Mouse (Mus musculus) 416B (cell line): ENCODE data around the gene Crtap.
"Not testable (repeated sequence)": the region's sequence is repeated elsewhere in the genome, so short reads cannot be mapped to it uniquely, and the experiment has no call there.

Experiments used
- DNase-seq: peaks from one replicate; pipeline ENCODE4 v3.0.0; 2011; ENCODE audit warnings: low read depth

Crtap gene

GRCm38 (mm10) chr9:114395258-114395657 lies 4.8 kb upstream of the Crtap start:
- peak; percentile 43 for DNase-seq

DNA sequence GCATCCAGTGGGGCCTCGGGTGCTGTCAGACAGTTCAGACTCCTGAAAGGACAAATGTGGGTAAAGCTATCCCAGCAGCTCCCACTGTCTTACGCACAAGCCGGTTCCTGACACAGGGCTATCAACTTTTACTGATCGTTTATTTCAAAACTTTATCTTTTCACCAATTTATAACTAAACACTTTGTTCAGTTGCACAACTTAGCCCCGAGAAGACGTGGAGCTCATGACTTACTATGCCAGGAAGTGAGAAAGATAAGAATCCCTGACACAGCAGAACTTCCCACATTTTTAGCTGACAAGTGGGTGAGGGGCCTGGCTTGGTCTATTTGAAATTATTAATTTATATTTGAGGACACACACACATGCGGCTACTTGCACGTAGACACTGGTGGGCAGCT lies 4.2 kb upstream of the Crtap start:
- peak; percentile 61 for DNase-seq

DNA sequence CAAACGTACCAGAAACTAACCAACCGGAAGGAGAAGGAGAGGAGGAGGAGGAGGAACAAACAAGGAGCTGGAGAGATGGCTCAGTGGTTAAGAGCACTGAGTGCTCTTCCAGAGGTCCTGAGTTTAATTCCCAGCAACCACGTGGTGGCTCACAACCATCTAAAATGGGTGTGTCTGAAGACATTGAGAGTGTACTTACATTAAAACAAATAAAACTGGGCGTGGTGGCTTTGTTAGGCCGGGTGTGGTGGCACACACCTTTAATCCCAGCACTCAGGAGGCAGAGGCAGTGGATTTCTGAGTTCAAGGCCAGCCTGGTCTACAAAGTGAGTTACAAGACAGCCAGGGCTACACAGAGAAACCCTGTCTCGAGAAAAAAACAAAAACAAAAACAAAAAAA lies 3.7 kb upstream of the Crtap start:
- DNase-seq, result not testable (repeated sequence)

DNA sequence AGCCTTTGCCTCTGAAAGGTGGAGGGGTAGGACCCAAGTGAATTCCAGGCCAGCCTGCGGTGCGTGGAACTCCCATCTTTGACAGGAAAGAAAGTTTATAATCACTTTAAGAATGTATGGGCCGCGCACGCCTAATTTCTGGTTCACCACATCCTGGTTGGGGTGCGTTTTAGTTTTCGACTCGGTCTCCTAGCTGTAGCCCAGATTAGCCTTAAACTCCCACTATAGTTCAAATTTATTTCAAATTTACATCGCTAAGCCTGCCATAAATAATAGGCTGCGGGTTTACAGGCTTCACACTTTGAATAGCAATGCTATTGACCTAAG lies 237 bp upstream of the Crtap start:
- DNase-seq, result no peak

- DNase-seq, result peak; percentile 60
Observed at GRCm38 (mm10) chr9:114389371-114389904, 1.0 kb downstream of the Crtap start.

DNA sequence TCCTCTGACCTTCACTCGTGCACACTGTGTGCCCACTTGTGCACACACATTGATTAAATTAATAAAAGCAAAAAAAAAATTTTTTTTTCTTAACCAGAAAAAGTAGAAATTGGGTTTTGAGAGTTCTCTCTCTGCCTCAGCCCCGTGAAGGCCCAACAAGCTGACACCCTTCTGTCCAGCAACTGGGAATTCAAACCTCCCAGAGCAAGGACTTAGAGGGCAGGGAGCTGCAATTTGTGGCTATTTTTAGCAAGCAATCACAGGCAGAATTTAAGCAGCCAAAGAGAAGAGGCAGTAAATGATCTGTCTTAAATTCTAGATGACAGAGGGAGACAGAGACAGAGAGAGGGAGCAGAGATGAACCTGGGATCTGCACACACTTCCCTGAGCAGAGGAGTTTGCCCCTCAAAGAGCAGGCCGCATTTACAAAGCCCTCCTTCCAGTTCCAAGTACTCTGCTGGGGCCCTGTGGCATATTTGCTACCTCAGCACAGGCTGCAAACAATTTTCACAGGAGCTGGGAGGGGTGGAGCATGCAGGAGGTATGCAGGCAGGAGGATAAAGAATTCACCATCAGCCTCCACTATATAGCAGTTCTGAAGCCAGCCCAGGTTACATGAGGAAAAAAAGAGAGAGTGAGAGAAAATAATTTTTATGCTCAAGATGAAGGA lies 1.6 kb downstream of the Crtap start:
- DNase-seq, result no peak

GRCm38 (mm10) chr9:114388288-114388687 lies 2.2 kb downstream of the Crtap start:
- DNase-seq, result no peak

DNA sequence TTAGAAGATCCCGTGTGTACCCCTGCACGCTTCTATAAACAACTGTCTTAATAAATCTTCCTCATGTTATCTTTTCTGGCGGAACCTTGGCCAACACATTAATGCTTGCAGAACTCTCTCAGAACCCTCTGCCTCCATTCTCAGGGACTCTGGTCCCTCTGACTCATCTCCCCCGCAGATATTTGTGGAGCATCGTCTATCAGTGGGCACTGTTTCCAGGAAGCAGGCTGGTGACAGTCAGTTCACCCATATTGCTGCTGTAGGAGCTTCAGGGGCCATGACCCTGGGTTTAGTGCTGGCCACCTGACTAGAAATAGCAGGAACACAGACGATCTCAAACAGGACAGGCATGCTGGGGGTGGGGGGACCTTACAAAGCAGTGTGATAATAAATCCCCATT lies 3.4 kb downstream of the Crtap start:
- no peak for DNase-seq

- DNase-seq, result no peak
Observed at GRCm38 (mm10) chr9:114385160-114385559, 5.3 kb downstream of the Crtap start.

DNA sequence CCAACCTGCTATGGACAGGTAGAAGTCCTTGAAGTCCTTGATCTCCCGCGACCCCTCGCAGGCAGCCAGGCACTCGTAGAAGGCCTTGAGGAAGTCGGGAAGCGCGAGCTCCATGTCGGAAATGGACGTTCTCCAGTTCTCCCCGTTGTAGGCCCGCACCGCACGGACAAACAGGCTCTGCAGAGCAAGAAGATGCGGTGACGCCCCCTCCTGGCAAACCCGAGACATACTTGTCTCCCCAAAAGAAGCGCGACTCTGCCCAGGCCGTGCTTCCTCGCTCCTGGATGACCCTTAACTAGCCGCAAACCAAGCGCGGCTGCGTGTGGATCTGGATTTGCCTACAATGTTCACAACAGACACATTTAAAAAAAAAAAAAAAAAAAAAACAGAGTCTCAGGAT lies 5.8 kb downstream of the Crtap start:
- DNase-seq, result no peak

GRCm38 (mm10) chr9:114382936-114383710 lies 7.4 kb downstream of the Crtap start:
- DNase-seq, result no peak

DNA sequence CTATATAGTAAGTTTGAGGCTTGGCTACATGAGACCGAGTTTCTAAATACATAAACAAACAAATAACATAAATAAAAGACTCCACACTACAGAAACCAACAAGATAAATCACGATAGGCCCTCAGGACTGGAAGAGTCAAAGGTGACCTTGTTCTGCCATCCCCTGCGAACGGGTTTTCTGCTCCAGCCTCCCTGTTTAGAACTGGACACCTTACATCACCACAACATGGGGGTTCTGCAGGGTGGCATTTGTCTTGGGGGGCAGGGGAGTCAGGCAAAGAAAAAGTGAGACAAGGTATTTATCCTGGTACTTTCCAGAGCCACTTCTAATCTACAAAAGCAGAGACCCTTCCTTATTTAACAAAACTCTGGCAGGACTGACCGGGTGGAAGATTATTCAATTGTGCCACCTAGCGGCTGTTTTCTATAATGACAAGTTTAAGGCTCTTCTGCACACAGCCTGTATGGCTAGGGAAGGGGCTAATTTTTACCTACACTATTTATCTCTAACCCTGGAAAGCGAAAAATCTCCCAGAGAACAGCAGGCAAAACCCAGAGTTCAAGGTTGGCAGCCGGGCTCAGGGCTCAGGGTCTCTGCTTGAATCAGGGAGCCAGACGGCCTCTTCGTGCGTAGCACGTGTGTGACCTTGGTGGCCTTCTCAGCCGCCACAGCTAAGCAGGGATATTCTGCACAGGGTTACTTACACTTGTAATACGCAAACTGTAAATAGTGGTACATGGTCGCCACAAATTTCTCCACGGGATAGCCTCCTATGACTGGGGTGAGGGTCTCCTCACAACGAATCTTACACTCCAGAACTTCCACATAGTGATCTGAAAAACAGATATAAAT lies 9.4 kb downstream of the Crtap start:
- peak; percentile 69 for DNase-seq

DNA sequence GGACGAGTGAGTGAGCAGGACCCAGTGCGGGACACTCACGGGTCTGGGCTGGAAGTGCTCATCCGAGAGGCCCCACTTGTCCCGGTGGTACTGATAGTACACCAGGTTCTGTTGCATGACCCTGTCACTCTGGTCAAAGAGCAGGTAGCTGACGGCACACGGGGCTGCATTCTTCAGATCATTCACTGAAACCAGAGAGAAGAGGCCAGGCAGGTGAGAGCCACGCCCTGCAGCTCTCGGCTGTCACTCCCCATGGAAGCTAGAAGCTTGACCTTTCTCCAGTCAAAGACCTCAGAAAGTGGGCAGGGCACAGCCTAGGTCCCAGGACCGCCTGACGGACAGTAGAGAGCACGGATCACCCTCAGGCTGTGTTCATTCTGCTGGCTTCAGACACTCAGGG lies 10.6 kb downstream of the Crtap start:
- DNase-seq, result no peak

GRCm38 (mm10) chr9:114377168-114377567 lies 13.3 kb downstream of the Crtap start:
- DNase-seq, result no peak

DNA sequence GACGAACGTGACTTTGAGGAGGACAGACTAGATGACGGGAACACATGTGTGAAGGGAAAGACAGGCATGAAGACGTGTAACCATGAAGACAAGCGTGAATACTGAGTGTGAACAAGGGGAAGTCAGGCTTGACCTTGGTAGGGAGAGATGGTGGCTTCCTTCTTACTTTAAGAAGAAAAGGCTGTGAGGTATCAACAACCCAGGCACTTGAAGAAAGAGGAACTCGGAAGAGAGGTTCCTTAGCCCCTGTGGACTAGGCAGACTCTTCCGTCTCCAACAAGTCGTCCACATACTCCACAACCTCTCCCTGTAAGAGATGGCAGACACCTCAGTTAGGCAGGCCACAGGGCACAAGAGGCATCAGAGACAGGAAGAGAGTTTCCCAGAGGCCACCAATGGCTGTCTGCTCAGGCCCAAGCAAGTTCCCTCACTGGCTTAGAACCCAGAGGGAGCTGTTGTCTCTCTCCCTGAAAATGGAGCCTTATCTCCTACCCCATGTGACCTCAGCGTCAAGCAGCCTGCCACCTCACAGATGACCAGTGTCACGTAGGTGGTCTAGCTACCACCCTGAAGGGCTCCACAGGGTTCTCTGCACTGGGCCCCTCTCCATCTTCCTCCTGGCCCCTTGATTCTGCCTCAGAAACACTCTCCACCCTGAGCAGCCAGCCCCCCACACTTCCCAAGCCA lies 15.1 kb downstream of the Crtap start:
- no peak for DNase-seq

DNA sequence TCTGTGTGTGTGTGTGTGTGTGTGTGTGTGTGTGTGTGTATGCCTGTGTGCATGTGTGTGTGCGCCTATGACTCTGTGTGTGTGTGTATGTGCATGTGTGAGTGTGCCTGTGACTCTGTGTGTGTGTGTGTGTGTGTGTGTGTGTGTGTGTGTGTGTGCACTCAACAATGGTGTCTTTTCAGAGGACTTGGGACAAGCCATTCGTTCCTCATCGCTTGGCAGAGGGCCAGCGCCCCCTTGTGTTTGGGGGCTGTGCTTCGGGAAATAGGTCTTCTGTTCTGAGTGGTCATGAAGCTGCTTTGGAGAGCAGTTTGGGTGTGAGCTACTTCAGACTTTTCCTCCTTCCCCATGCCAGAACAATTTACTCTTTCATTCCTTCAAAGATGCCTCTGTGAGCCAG lies 18.8 kb downstream of the Crtap start:
- peak; percentile 69 for DNase-seq

DNA sequence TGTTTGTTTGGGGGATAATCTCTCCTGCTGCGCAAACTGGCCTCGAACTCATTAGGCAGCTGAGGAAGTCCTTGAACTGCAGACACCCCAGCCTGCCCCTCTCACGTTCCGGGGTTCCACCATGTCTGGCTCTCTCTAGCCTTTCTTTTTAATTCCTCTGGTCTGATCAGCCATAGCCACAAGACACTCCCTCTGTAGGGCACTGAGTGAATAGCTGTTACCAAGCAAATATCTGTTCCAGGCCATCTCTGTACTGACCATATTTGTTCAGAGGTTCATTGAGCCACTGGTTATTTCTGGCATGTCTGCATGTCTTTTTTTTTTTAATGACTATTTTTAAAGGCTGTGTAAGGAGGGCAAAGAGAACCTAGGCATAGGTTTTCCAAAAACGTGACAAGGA lies 21.1 kb downstream of the Crtap start:
- DNase-seq, result peak; percentile 72

- no peak for DNase-seq
Observed at GRCm38 (mm10) chr9:114368471-114368858, 22.0 kb downstream of the Crtap start.

GRCm38 (mm10) chr9:114367783-114368470 lies 22.5 kb downstream of the Crtap start:
- DNase-seq, result peak; percentile 96

GRCm38 (mm10) chr9:114329855-114330254 lies 60.6 kb downstream of the Crtap start, which contains the start of gene Bcl2a1c:
Bcl2a1c (plus strand) TSS chr9:114330135.
- not testable (repeated sequence) for DNase-seq

DNA sequence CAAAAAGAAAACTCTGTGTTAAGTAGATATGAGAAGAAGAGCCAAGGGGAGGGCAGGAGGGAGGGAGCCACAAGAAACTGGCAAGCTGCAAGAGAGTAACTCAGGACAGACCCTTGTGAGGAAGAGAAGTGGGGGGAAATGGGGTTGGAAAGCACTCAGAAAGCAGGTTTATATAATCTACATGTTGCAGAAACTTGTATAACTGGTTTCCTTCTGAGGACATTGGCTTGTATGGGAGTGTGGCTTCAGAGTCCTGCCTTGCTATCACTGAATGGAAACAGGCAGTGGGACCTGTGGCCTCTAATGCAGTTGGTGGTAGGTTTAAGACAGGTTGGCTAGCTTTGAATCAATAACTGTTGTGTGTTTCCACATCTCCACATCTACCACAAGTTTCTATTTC lies 62.1 kb downstream of the Crtap start:
- DNase-seq, result not testable (repeated sequence)
